11 mouse cellular contexts compared by ENCODE assay signal in genomic region chr5:42523116-42524113, GRCm38 (mm10).
A peak's percentile ranks its signal among the peaks of the same experiment; 100 is the strongest.
DNase-seq lines count a peak whose midpoint lies in the region; ATAC-seq lines count a peak whose summit lies in the region.
"Had no signal": no experiment of that assay in that cellular context is flagged by ENCODE, and none has a peak within 500 bp of the region (broad histone marks: within the 10 kb centered on the region; RNA-seq: fewer than 3 reads in every experiment).

No protein-coding gene starts in this region.

- no peak overlapping the region for H3K4me2 ChIP-seq in neural tube, embryonic 12.5 days (replicated peaks)
- no peak overlapping the region for H3K4me2 ChIP-seq in hindbrain, embryonic 12.5 days (replicated peaks)
- H3K4me2 ChIP-seq: limb, embryonic 13.5 days; lung, embryonic 14.5 days had no signal

- H3K4me1 ChIP-seq in neural tube, embryonic 12.5 days, result no peaks in the 10 kb centered on the region
- H3K4me1 ChIP-seq in hindbrain, embryonic 12.5 days, result 0 out of 2 replicates have a peak, but pooled peaks cover 3% of the 10 kb centered on the region
- H3K4me1 ChIP-seq: limb, embryonic 13.5 days; megakaryocyte, embryonic 14.5 days had no signal

- no peaks in the 10 kb centered on the region for H3K27me3 ChIP-seq in neural tube, embryonic 12.5 days (replicated peaks)
- no peaks in the 10 kb centered on the region for H3K27me3 ChIP-seq in hindbrain, embryonic 12.5 days
- H3K27me3 ChIP-seq: limb, embryonic 13.5 days; megakaryocyte, embryonic 14.5 days had no signal

- no peaks in the 10 kb centered on the region for H3K36me3 ChIP-seq in neural tube, embryonic 12.5 days
- no peaks in the 10 kb centered on the region for H3K36me3 ChIP-seq in hindbrain, embryonic 12.5 days
- H3K36me3 ChIP-seq: limb, embryonic 13.5 days had no signal

- no peak overlapping the region for H3K27ac ChIP-seq in neural tube, embryonic 12.5 days
- H3K27ac ChIP-seq in hindbrain, embryonic 12.5 days, result 0 out of 2 replicates have a peak overlapping the region, but pooled peaks have one; percentile 30
- H3K27ac ChIP-seq: limb, embryonic 13.5 days had no signal

- H3K4me3 ChIP-seq in neural tube, embryonic 12.5 days, result no peak overlapping the region
- H3K4me3 ChIP-seq in hindbrain, embryonic 12.5 days, result no peak overlapping the region
- H3K4me3 ChIP-seq: limb, embryonic 13.5 days; megakaryocyte, embryonic 14.5 days had no signal

- no peak overlapping the region for H3K9ac ChIP-seq in neural tube, embryonic 12.5 days
- no peak overlapping the region for H3K9ac ChIP-seq in hindbrain, embryonic 12.5 days
- H3K9ac ChIP-seq: limb, embryonic 13.5 days; lung, embryonic 14.5 days had no signal

- peak; percentile 89 for ATAC-seq in neural tube, embryonic 12.5 days (ENCODE audit: low FRiP score, low read depth)
- ATAC-seq in hindbrain, embryonic 12.5 days (ENCODE audit: low FRiP score), result peak; percentile 92
- no peak for ATAC-seq in activated CD4-positive, CD25-positive, alpha-beta regulatory T cell, adult 4 months

- H3K9me3 ChIP-seq in neural tube, embryonic 12.5 days, result no peaks in the 10 kb centered on the region
- no peaks in the 10 kb centered on the region for H3K9me3 ChIP-seq in hindbrain, embryonic 12.5 days (replicated peaks)
- H3K9me3 ChIP-seq: limb, embryonic 13.5 days had no signal

- 48% methylated on average over 4 of the region's 4 CpGs for WGBS in neural tube, embryonic 12.5 days
- WGBS in hindbrain, embryonic 12.5 days, result 51% methylated on average over 4 of the region's 4 CpGs

- no peak for DNase-seq in neural tube, embryonic 10.5 days (ENCODE audit: extremely low spot score, low spot score)
- peak; percentile 6 to 20 for DNase-seq in layer of hippocampus, postnatal 10 days (ENCODE audit: low spot score in 2 of 2)
- peak; percentile 55 for DNase-seq in telencephalon, adult 2 months (ENCODE audit: low read depth, low spot score)
- no peak for DNase-seq in kidney, adult 11 months
- DNase-seq: kidney, adult 2 months; lung, embryonic 14.5 days had no signal

Comparison
In these comparisons a context has a peak if more than half of its experiments do, and no peak if none do; other contexts are left out.
1. DNase-seq: peak in layer of hippocampus, postnatal 10 days (2 of 2) and telencephalon, adult 2 months (single experiment); none in neural tube, embryonic 10.5 days (single experiment) and kidney, adult 11 months (single experiment).